Mouse (Mus musculus): ENCODE measurements around the gene Poglut1. TPM values are rescaled to one million over a fixed set of nuclear protein-coding genes. Genes with fewer than 3 reads are reported as not detected.

Poglut1 gene
- total RNA-seq, 2 experiments from 2014 or later: 10.4 to 11.2 TPM

- no peak for DNase-seq
- intact Hi-C loops (cut with DNase I): loop anchor here (5.0 to 10.0 kb wide), 3 partner anchors 83 to 516 kb away; no protein-coding TSS in a partner anchor
These were observed 11.2 kb downstream of the Poglut1 start for GRCm38 (mm10) chr16:38538716-38539380.

GRCm38 (mm10) chr16:38536544-38537146, 13.4 kb downstream of the Poglut1 start:
- peak; percentile 74 to 84 for DNase-seq
- intact Hi-C loops (cut with DNase I): loop anchor here (1.0 to 10.0 kb wide), 4 partner anchors 86 to 518 kb away; no protein-coding TSS in a partner anchor

- intact Hi-C loops (cut with DNase I): no loop called here
- no peak for DNase-seq
These were observed 23.8 kb downstream of the Poglut1 start for GRCm38 (mm10) chr16:38526264-38526663.

GRCm38 (mm10) chr16:38522129-38523084, 27.7 kb downstream of the Poglut1 start, which contains the start of gene Timmdc1:
TSS of gene Timmdc1 (minus strand) at chr16:38522663.
- intact Hi-C loops (cut with DNase I): loop anchor here (1.0 kb wide), 1 partner anchor 70 kb away; the partner anchor contains the start of gene Adprh

GRCm38 (mm10) chr16:38521211-38521987, 28.7 kb downstream of the Poglut1 start:
- DNase-seq: no peak
- intact Hi-C loops (cut with DNase I): no loop called here

More at GRCm38 (mm10) chr16:38522129-38523084, 27.7 kb downstream of the Poglut1 start, which contains the start of gene Timmdc1:
- DNase-seq: peak; percentile 95

GRCm38 (mm10) chr16:38519140-38519539, 30.9 kb downstream of the Poglut1 start:
- intact Hi-C loops (cut with DNase I): no loop called here
- DNase-seq: no peak

GRCm38 (mm10) chr16:38510846-38511245, 39.2 kb downstream of the Poglut1 start:
- intact Hi-C loops (cut with DNase I): no loop called here
- DNase-seq: no peak

GRCm38 (mm10) chr16:38506041-38506634, 43.9 kb downstream of the Poglut1 start:
- intact Hi-C loops (cut with DNase I): loop anchor here (1.0 to 10.0 kb wide), 2 partner anchors 161 to 511 kb away; no protein-coding TSS in a partner anchor
- peak; percentile 63 for DNase-seq

- DNase-seq: no peak
- intact Hi-C loops (cut with DNase I): loop anchor here (10.0 kb wide), 1 partner anchor 509 kb away; no protein-coding TSS in a partner anchor
These were observed 46.5 kb downstream of the Poglut1 start for GRCm38 (mm10) chr16:38503528-38503927.

- intact Hi-C loops (cut with DNase I): loop anchor here (10.0 kb wide), 1 partner anchor 508 kb away; no protein-coding TSS in a partner anchor
These were observed 47.6 kb downstream of the Poglut1 start for GRCm38 (mm10) chr16:38502469-38502868.

GRCm38 (mm10) chr16:38496604-38497140, 53.4 kb downstream of the Poglut1 start:
- intact Hi-C loops (cut with DNase I): no loop called here

More at GRCm38 (mm10) chr16:38502469-38502868, 47.6 kb downstream of the Poglut1 start:
- DNase-seq: no peak

GRCm38 (mm10) chr16:38493890-38494289, 56.2 kb downstream of the Poglut1 start:
- intact Hi-C loops (cut with DNase I): no loop called here
- no peak for DNase-seq

More at GRCm38 (mm10) chr16:38496604-38497140, 53.4 kb downstream of the Poglut1 start:
- no peak for DNase-seq

GRCm38 (mm10) chr16:38492551-38492950, 57.5 kb downstream of the Poglut1 start:
- intact Hi-C loops (cut with DNase I): no loop called here
- no peak for DNase-seq

GRCm38 (mm10) chr16:38483582-38484309, 66.3 kb downstream of the Poglut1 start:
- intact Hi-C loops (cut with DNase I): no loop called here

GRCm38 (mm10) chr16:38482780-38483562, 67.1 kb downstream of the Poglut1 start:
- DNase-seq: peak; percentile 49 to 61
- intact Hi-C loops (cut with DNase I): loop anchor here (1.0 kb wide), 1 partner anchor 138 kb away; no protein-coding TSS in a partner anchor

More at GRCm38 (mm10) chr16:38483582-38484309, 66.3 kb downstream of the Poglut1 start:
- no peak for DNase-seq

- intact Hi-C loops (cut with DNase I): no loop called here
- DNase-seq: no peak
These were observed 68.7 kb downstream of the Poglut1 start for GRCm38 (mm10) chr16:38481327-38481726.

- intact Hi-C loops (cut with DNase I): no loop called here
- no peak for DNase-seq
These were observed 71.8 kb downstream of the Poglut1 start for GRCm38 (mm10) chr16:38478296-38478695.

All from heart, postnatal 36 days (tissue).